In the genomic region with DNA sequence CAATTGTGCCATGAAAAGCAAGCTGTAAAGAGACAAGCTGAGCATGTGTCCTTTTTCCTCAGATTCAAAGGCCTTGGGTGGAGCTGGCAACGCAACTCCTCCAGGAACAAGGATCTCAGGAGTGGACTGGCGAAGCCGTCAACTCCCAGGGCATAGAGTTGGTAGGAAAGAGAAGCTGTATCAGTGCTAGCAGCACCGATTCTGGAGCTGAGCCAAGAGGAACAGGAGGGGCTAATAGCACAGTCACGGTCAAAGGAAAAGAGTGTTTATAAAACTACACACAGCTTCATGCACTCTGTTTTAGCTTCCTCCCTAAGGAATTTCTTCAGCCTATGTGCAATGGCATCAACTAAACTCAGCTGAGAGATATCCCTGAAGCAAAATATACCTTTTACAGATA, we compare ENCODE assay signal across 13 mouse cellular contexts. TPM values are rescaled to one million over a fixed set of nuclear protein-coding genes. Genes with fewer than 3 reads are reported as not detected.
DNase-seq lines count a peak whose midpoint lies in the region; ATAC-seq lines count a peak whose summit lies in the region.
"Had no signal": no experiment of that assay in that cellular context is flagged by ENCODE, and none has a peak within 500 bp of the region (broad histone marks: within the 10 kb centered on the region; RNA-seq: fewer than 3 reads in every experiment).

No protein-coding gene starts in this region.

- WGBS in kidney, embryonic 16.5 days, result 62% methylated on average over 5 of the region's 5 CpGs
- WGBS in kidney, embryonic 15.5 days, result 68% methylated on average over 5 of the region's 5 CpGs

- H3K27me3 ChIP-seq in kidney, embryonic 16.5 days (ENCODE audit: insufficient read depth, low read length), result no peaks in the 10 kb centered on the region
- H3K27me3 ChIP-seq in splenic B cell, adult 2 months (ENCODE audit: control insufficient read depth, insufficient read depth, low read length, poor library complexity, severe bottlenecking), result no peaks in the 10 kb centered on the region; the same call in 1 of the 2 replicates
- H3K27me3 ChIP-seq in kidney, embryonic 15.5 days, result no peaks in the 10 kb centered on the region
- H3K27me3 ChIP-seq: embryonic facial prominence, embryonic 12.5 days had no signal

- H3K4me1 ChIP-seq in kidney, embryonic 16.5 days (ENCODE audit: insufficient read depth, low read length), result no peaks in the 10 kb centered on the region
- H3K4me1 ChIP-seq in kidney, embryonic 15.5 days, result no peaks in the 10 kb centered on the region
- H3K4me1 ChIP-seq: embryonic facial prominence, embryonic 12.5 days had no signal

- ATAC-seq in kidney, embryonic 16.5 days (ENCODE audit: low FRiP score, low TSS enrichment), result no peak
- no peak for ATAC-seq in kidney, embryonic 15.5 days (replicated peaks; ENCODE audit: low FRiP score)
- ATAC-seq: midbrain, embryonic 16.5 days had no signal

- peak; percentile 49 to 61 for DNase-seq in cerebellum, postnatal 14 days
- no peak for DNase-seq in cerebellum, postnatal 4 days (ENCODE audit: low spot score in 2 of 2)
- peak; percentile 7 for DNase-seq in kidney, postnatal 4 days
- peak; percentile 8 to 9 for DNase-seq in heart, postnatal 36 days
- peak; percentile 8 for DNase-seq in splenic B cell, adult 2 months (ENCODE audit: low read depth, low spot score)
- no peak for DNase-seq in layer of hippocampus, adult 11-12 months (ENCODE audit: low spot score)
- DNase-seq: B cell, adult 2 months; liver had no signal

- intact Hi-C loops in heart, postnatal 36 days (cut with DNase I), result no loop called here

- H3K4me3 ChIP-seq in kidney, embryonic 16.5 days (ENCODE audit: low read length), result no peak overlapping the region
- H3K4me3 ChIP-seq in kidney, embryonic 15.5 days (replicated peaks), result no peak overlapping the region
- H3K4me3 ChIP-seq: embryonic facial prominence, embryonic 12.5 days had no signal

- H3K4me2 ChIP-seq in kidney, embryonic 16.5 days (replicated peaks; ENCODE audit: low read depth, low read length), result no peak overlapping the region
- H3K4me2 ChIP-seq in kidney, embryonic 15.5 days, result no peak overlapping the region
- H3K4me2 ChIP-seq: embryonic facial prominence, embryonic 12.5 days had no signal

- H3K27ac ChIP-seq in kidney, embryonic 16.5 days (ENCODE audit: low read length), result no peak overlapping the region
- H3K27ac ChIP-seq in kidney, embryonic 15.5 days, result no peak overlapping the region
- H3K27ac ChIP-seq: embryonic facial prominence, embryonic 12.5 days had no signal

- H3K9ac ChIP-seq in kidney, embryonic 16.5 days (replicated peaks; ENCODE audit: low read length), result no peak overlapping the region
- no peak overlapping the region for H3K9ac ChIP-seq in kidney, embryonic 15.5 days
- H3K9ac ChIP-seq: embryonic facial prominence, embryonic 12.5 days had no signal

- no peaks in the 10 kb centered on the region for H3K36me3 ChIP-seq in kidney, embryonic 16.5 days (ENCODE audit: insufficient read depth, low read length)
- H3K36me3 ChIP-seq in splenic B cell, adult 2 months (ENCODE audit: control insufficient read depth, insufficient read depth, low read length, poor library complexity, severe bottlenecking), result no peaks in the 10 kb centered on the region
- H3K36me3 ChIP-seq in kidney, embryonic 15.5 days, result no peaks in the 10 kb centered on the region
- H3K36me3 ChIP-seq: embryonic facial prominence, embryonic 12.5 days had no signal

- H3K9me3 ChIP-seq in kidney, embryonic 16.5 days (ENCODE audit: low read length), result no peaks in the 10 kb centered on the region
- H3K9me3 ChIP-seq in kidney, embryonic 15.5 days (replicated peaks), result no peaks in the 10 kb centered on the region
- H3K9me3 ChIP-seq: embryonic facial prominence, embryonic 12.5 days had no signal

RNA-seq across cellular contexts. Expression of a gene that starts 1.6 kb away (rescaled TPM):
- not detected in 2 replicates for polyA plus RNA-seq in kidney, embryonic 16.5 days (2015; fragmentation: Nextera tagmentation; extraction: Ambion mirVana)
- not detected for total RNA-seq in heart, postnatal 36 days (2021)
- not detected in 2 replicates for polyA plus RNA-seq in kidney, embryonic 15.5 days (2015; fragmentation: Nextera tagmentation; extraction: Ambion mirVana)
- total RNA-seq: heart, postnatal 14 days had no signal
- polyA plus RNA-seq: embryonic facial prominence, embryonic 12.5 days; midbrain, embryonic 16.5 days had no signal

RNA-seq across cellular contexts. Expression of a gene that starts 18.6 kb away (rescaled TPM):
- not detected in 2 replicates for polyA plus RNA-seq in kidney, embryonic 16.5 days (2015; fragmentation: Nextera tagmentation; extraction: Ambion mirVana)
- not detected for total RNA-seq in heart, postnatal 36 days (2021)
- not detected in 2 replicates for polyA plus RNA-seq in kidney, embryonic 15.5 days (2015; fragmentation: Nextera tagmentation; extraction: Ambion mirVana)
- total RNA-seq: heart, postnatal 14 days had no signal
- polyA plus RNA-seq: embryonic facial prominence, embryonic 12.5 days; midbrain, embryonic 16.5 days had no signal

RNA-seq across cellular contexts. Expression of a gene that starts 22.0 kb away (rescaled TPM):
- polyA plus RNA-seq in kidney, embryonic 16.5 days (2015; fragmentation: Nextera tagmentation; extraction: Ambion mirVana), result not detected in 2 replicates
- under 1 TPM; 0.14 TPM for total RNA-seq in heart, postnatal 36 days (2021)
- polyA plus RNA-seq in kidney, embryonic 15.5 days (2015; fragmentation: Nextera tagmentation; extraction: Ambion mirVana), result not detected in 2 replicates
- polyA plus RNA-seq: embryonic facial prominence, embryonic 12.5 days; midbrain, embryonic 16.5 days had no signal

RNA-seq across cellular contexts. Expression of a gene that starts 27.9 kb away (rescaled TPM):
- polyA plus RNA-seq in kidney, embryonic 16.5 days (2015; fragmentation: Nextera tagmentation; extraction: Ambion mirVana), result not detected in 2 replicates
- not detected for total RNA-seq in heart, postnatal 36 days (2021)
- not detected in 2 replicates for polyA plus RNA-seq in kidney, embryonic 15.5 days (2015; fragmentation: Nextera tagmentation; extraction: Ambion mirVana)
- total RNA-seq: heart, postnatal 14 days had no signal
- polyA plus RNA-seq: embryonic facial prominence, embryonic 12.5 days; midbrain, embryonic 16.5 days had no signal

RNA-seq across cellular contexts. Expression of a gene that starts 39.0 kb away (rescaled TPM):
- polyA plus RNA-seq in kidney, embryonic 16.5 days (2015; fragmentation: Nextera tagmentation; extraction: Ambion mirVana), result not detected in 2 replicates
- not detected for total RNA-seq in heart, postnatal 36 days (2021)
- not detected in 2 replicates for polyA plus RNA-seq in kidney, embryonic 15.5 days (2015; fragmentation: Nextera tagmentation; extraction: Ambion mirVana)
- total RNA-seq: heart, postnatal 14 days had no signal
- polyA plus RNA-seq: embryonic facial prominence, embryonic 12.5 days; midbrain, embryonic 16.5 days had no signal

Comparison
In these comparisons a context has a peak if more than half of its experiments do, and no peak if none do; other contexts are left out.
1. DNase-seq: peak in cerebellum, postnatal 14 days (2 of 2), kidney, postnatal 4 days (2 of 2), heart, postnatal 36 days (2 of 2) and splenic B cell, adult 2 months (single experiment); none in cerebellum, postnatal 4 days (0 of 2) and layer of hippocampus, adult 11-12 months (single experiment).